Mouse (Mus musculus) left cerebral cortex, postnatal 25 days (tissue): ENCODE measurements around the gene Gm5485. TPM values are rescaled to one million over a fixed set of nuclear protein-coding genes. Genes with fewer than 3 reads are reported as not detected.

ENCODE experiments used
- DNase-seq, 2 experiments: peaks; one replicate each; pipeline ENCODE4 v3.0.0; 2022; ENCODE audit warnings: low spot score in 2 of 2, mixed read lengths in 1 of 2
- intact Hi-C: fragments of 180-260 bp; cut with DNase I; formaldehyde crosslinking; loops from one replicate; pipeline ENCODE4 v1.15.1; 2025
- total RNA-seq, 2 experiments: library from RNA; stranded (reverse); gene quantifications; 2 replicates each; pipeline ENCODE4 v1.2.3; 2021

Gene Gm5485
- not detected for total RNA-seq

- DNase-seq = no peak
- intact Hi-C loops = no loop called here
Observed at GRCm38 (mm10) chr16:48412246-48412645, at the start of gene Gm5485. Gm5485 (minus strand) TSS chr16:48412416.

DNA sequence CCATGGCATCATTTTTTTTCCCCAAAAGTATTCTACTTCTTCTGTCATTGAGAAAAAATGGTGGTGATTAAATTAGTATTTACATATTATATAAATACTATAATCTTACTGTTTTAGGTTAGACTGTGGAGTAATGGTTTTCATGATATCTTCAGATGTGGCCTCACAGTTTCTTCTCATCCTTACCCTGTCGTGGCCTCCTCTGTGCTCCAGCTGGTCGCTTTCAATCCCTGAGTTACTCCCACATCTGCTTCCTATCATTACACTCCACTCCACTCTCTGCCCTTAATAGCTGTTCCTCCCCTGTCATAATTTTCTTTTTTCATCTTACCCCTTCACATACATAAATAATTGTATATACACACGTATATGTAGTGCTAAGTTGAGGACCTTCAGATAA, 41.0 kb upstream of the Gm5485 start:
- no peak for DNase-seq
- intact Hi-C loops = no loop called here

DNA sequence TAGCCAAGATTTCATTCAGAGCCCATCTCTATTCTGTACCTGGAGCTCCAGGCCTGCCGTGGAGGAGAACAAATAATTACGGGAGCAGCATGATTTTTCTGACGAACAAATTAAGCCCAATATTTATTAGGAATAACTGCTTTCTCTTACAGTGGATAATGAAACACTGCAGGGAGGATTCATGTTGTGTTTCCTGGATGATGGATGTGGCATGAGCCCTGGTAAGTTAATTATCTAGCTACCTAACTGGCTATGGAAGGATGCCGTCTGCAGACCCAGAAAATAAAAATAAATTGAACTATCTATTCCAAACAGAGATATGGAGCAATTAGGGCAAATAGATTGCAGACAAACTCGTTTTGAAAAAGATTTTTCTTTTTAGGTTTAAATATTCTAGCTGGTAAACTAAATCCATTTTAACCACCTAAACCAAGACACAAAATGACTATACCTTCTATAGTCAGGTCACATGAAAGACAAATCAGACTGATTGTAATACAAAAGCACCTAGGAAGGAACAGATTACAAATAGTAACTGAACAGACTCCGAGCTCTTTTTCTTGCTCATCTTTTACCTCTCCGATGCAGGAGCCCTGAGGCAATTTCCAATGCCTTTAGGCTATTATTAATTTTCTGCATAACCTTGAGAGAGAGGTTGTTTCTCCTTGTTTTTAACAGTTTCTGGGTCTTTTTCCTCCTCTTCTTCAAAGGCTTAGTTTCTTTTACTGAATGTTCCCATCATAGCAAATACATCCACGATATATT, 34.1 kb upstream of the Gm5485 start:
- intact Hi-C loops = no loop called here
- no peak for DNase-seq

DNA sequence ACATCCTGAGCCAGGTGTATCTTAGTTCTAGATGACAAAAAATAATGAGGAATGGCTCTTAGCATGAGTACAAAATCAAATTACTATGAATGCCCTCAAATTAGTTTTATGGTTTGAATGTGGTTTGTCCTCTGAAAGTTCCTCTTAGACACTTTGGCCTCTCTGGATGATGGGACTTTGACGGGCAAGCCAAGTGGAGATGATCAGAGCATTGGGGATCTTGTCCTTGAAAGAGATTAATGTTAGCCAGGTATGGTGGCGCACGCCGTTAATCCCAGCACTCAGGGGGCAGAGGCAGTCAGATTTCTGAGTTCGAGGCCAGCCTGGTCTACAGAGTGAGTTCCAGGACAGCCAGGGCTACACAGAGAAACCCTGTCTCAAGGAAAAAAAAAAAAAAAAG, 32.4 kb upstream of the Gm5485 start:
- intact Hi-C loops = no loop called here
- DNase-seq = no peak

- no peak for DNase-seq
Observed at GRCm38 (mm10) chr16:48437476-48437875, 25.3 kb upstream of the Gm5485 start.

GRCm38 (mm10) chr16:48435454-48435853, 23.2 kb upstream of the Gm5485 start:
- intact Hi-C loops = no loop called here
- DNase-seq = no peak

More at GRCm38 (mm10) chr16:48437476-48437875, 25.3 kb upstream of the Gm5485 start:
- intact Hi-C loops = no loop called here

DNA sequence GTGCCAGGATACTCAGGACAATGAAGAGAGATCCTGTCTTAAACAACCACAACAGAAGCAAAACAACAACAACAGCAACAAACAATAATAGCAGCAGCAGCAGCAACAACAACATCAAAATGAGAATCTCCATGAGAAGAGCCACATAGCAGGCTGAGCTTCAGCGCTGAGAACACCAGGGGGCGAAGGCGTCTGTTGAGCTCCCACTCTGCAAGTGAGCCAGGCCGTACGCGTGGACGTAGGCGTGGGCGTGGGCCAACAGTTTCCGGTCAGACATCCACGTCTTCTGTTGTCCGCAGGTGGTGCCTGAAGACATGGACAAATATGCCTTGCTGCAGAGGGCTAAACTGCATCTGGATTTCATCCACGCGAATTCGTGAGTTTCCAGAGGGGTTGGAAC, 18.8 kb upstream of the Gm5485 start, which contains the start of gene Morc1:
Gene Morc1, plus strand, starts transcription at position 211 of the 400 bp plus-strand sequence.
- no peak for DNase-seq
- intact Hi-C loops = no loop called here

- intact Hi-C loops = no loop called here
- no peak for DNase-seq
Observed at GRCm38 (mm10) chr16:48429427-48429826, 17.2 kb upstream of the Gm5485 start.

DNA sequence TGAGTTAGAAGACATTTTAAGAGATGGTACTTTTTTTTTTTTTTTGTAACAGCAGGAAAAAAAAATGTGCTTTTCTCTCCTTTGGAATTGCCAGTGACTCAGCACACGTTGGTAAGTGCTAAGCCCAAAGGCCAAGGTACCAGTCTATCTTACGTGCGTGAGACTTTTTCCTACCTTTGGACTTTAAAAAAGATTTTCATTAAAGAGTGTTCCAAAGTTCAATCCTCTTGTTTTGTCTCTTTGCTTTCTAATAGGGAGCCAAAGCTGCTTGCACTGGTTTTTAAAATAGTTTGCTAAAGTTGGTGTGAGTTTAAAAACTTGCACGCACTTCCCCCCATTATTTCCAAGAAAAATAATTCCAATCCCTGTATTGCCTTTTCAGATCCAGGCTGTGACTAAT, 11.9 kb upstream of the Gm5485 start:
- intact Hi-C loops = no loop called here
- DNase-seq = no peak

DNA sequence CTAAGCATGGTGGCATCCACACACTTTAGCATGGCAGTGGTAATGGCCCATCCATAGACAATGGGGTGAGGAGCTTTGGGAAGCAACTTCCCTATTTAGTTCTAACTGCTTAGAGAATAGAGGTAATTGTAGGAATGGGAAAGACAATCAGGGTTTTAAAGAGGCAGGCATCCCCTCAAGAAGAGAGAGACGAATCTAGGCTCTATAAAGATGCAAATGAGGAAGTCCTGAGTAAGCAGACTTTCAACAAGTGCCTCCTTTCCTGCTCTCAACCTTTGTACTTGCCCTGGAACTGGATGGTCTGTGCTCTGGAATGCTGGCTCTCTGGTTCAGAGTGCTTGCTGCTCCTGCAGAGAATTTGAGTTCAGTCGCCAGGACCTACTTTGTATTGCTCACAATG, 10.3 kb upstream of the Gm5485 start:
- intact Hi-C loops = no loop called here
- DNase-seq = no peak

DNA sequence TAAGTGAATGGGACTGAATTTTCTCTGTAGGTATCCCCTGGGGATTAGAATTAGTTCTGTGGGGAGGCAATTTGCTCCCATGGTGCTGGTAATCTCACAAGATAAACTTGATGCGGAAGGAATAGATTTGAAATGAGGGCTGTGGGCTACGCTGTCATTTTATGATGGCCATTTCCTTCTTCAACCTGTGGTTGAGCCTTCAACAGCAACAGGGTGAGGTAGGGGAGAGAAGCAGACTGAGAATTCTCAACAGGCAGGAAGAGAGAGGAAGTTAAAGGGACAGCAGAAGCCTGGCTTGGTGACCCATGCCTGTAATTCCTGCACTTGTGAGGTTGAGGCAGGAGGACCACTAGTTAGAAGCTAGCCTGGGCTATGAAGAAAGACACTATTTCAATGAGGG, 6.8 kb upstream of the Gm5485 start:
- intact Hi-C loops = no loop called here
- no peak for DNase-seq

DNA sequence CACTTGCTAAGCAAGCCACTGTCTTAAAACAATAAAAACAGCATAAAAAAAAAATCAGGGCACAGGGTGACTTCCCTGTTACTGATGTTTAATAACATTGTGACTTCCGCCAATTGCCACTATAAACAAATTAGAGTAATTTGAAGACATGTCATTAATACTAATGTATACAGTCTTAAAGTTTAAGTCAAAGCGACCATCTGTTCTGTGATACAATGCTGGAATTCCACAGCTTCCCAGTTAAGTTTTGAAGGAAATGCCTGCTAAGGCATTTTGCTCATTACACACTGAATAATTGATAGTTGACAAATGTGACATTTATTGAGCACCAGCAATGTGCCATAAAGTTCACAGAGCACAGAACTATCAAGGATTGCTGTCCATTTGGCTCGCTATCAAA, 6.3 kb upstream of the Gm5485 start:
- no peak for DNase-seq
- intact Hi-C loops = no loop called here

- no peak for DNase-seq
- intact Hi-C loops = no loop called here
Observed at GRCm38 (mm10) chr16:48410125-48410524, 2.1 kb downstream of the Gm5485 start.

- no peak for DNase-seq
- intact Hi-C loops = no loop called here
Observed at GRCm38 (mm10) chr16:48409580-48409979, 2.6 kb downstream of the Gm5485 start.

DNA sequence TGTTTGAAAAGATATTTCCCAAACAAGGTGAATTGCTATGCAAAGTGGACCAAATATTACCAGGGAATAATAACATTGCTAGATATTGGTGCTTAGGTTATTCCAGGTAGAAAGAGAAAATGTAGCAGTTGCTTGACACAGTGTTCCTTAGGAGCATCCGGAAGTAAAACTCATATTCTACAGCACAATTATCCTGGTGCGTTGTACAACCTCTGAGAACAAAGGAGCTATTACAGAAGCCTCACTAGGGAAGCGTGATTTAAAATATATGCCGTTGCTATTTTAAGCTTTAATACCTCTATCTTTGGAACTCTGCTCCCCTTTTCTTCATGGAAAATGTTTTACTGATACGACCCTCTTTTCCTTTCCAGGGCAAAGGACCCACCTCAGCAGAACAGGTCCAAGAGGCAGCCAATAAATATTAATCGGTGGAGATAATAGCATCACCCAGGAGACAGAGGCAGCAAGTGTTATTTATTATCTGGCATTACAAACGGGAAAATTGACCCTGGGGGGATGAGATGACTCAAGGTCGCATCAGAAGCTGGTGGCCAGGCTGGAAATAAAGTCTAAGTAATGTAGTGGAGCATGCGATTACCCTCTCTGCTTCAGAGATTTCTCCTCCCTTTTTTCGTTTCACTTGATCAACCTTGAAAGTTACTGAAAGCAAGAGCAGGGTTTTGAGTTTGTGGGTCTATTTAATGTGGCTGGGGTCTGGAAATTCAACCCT, 6.4 kb downstream of the Gm5485 start:
- intact Hi-C loops = no loop called here

DNA sequence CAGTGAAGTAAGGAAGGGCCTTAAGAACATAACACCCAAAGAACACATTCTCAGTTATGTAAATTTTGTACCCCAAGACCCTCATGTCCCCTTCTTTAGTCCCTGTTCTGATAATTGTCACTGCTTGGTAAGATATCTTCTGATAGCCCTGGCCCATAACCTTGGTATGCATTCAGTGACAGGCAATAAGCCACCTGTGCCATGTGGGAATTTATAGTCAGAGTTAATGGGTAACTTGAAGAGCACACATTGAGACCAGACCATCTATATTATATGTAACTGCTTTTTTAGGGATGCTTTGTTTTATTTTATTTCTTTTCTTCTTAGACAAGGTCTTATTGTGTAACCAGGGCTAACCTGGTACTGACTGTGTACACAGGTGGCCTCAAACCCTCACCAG, 8.2 kb downstream of the Gm5485 start:
- intact Hi-C loops = no loop called here
- no peak for DNase-seq

More for the DNA sequence above, 6.4 kb downstream of the Gm5485 start:
- DNase-seq = no peak

GRCm38 (mm10) chr16:48403423-48403822, 8.8 kb downstream of the Gm5485 start:
- intact Hi-C loops = no loop called here
- DNase-seq = no peak

DNA sequence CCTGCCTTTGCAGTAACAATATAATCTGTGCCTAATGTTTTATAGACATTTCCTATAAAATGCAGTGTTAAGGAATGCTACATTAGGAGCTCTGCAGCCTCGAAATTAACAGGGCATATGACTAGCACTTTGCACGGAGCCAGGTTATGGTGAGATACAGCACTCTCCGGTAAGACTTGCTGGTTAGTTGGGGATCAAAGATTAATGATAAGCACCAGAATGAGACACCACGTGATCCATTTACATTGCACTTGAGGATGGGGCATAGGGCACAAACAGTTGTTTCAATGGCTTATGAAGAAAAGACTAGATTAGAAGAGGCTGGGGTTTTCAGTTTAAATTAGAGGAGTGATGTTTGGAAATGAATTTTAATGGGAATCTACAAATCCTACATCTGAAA, 9.3 kb downstream of the Gm5485 start:
- DNase-seq = no peak

DNA sequence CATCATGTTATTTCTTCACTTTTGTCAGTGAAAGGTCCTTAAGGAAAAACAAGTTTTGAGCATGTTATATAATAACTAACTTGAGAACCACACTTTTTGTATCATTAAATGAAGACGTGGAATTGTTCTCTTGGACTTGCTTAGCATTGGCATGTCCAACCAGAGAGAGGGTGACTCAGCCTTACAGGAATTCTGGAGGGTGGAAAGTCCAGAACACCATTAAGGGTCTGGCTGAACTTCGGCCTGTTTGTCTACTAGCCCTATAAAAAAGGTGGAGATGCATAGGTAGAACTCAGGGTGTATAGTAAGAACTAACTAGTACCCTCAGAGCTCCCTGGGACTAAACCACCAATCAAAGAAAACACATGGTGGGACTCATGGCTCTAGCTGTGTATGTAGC, 16.9 kb downstream of the Gm5485 start:
- intact Hi-C loops = no loop called here
- no peak for DNase-seq

More for the DNA sequence above, 9.3 kb downstream of the Gm5485 start:
- intact Hi-C loops = no loop called here

DNA sequence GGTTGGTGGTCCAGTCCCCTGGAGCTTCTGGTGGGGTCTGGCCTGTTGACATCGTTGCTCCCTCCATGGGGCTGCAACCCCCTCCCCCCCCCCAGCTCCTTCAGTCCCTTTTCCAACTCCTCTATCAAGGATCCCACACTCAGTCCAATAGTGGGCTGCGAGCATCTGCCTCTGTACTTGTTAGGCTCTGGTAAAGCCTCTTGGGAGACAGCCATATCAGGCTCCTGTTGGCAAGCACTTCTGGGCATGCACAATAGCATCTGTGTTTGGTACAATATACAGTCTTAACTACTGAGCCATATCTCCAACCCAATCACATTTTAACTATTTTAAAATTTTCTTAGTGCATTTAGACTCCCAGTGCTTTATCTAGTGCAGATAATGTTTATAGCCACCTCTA, 25.2 kb downstream of the Gm5485 start:
- peak in 1 of 2 experiments; percentile 9 for DNase-seq
- intact Hi-C loops = no loop called here

DNA sequence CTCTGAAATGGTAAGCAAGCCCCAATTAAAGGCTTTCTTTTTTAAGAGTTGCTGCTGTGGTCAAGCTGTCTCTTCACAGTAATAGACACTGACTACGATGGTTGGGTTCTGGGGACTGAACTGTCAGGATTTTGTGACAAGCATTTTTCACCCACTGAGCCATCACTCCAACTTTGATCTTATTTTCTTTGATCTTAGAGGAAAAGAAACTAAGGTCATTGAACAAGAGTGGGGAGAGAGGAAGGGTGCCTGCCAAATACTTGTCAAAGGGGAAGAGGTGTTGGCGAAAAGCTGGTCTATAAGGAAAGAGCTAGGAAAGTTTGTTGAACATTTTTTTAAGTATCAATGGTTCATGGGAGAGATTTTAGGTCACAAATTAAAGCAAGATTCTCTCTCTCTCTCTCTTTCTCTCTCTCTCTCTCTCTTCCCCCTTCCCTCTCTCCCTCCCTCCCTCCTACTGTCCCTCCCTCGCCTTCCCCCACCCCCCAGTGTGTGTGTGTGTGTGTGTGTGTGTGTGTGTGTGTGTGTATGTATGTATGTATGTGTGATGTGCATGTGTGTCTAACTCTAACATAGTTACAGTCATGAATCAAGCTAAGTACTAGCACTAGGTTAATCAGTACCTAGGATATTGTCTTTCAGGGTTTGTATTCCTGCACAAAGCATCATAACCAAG, 28.5 kb downstream of the Gm5485 start:
- intact Hi-C loops = no loop called here
- no peak for DNase-seq
